Mouse (Mus musculus): ENCODE data around the gene 1700057G04Rik.

DNA sequence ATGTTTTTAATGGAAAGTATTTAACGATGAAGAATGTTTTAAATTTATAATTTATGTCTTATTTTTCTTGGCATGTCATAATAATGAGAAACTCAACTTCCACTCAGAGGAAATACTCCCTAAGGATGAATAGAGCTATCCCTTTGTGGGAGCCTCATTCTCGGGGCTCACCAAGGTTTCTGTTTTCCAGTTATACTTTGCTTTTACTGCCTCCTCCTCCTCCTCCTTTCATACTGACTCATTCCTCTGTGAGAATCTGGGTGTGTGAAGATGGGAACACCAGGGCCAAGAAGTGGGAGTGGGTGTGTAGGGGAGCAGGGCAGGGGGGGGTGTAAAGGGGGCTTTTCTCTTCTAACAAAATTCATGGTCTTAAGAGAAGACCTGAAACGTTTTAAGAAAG lies 16.3 kb upstream of the 1700057G04Rik start:
- TF ChIP-seq ZC3H11A (IDR thresholded peaks at IDR 0.05; ENCODE audit: borderline replicate concordance, low read depth, low read length) (no peak), MAFK (IDR thresholded peaks at IDR 0.05; ENCODE audit: insufficient read depth, low read depth, low read length) (no peak)

All from ES-E14 (cell line).